Mouse (Mus musculus) heart, adult 2 months (tissue): Measurements from ENCODE around the gene Cpt2.

ENCODE experiments used
- CTCF ChIP-seq: fragments of 200-600 bp; IDR thresholded peaks from 2 replicates; pipeline ENCODE4 v1.8.1; 2022; ENCODE audit warnings: antibody characterized with exemption, mild to moderate bottlenecking, moderate library complexity
- EP300 ChIP-seq: fragments of 200-500 bp; IDR thresholded peaks from 2 replicates; pipeline ENCODE4 v1.6.1; 2011; ENCODE audit warnings: low read depth, low read length, control low read depth; ENCODE audit not compliant: insufficient read depth
- POLR2A ChIP-seq: fragments of 200-500 bp; IDR thresholded peaks from 2 replicates; pipeline ENCODE4 v1.6.1; 2011; ENCODE audit warnings: mild to moderate bottlenecking, low read depth, low read length, control low read depth; ENCODE audit not compliant: insufficient read depth

DNA sequence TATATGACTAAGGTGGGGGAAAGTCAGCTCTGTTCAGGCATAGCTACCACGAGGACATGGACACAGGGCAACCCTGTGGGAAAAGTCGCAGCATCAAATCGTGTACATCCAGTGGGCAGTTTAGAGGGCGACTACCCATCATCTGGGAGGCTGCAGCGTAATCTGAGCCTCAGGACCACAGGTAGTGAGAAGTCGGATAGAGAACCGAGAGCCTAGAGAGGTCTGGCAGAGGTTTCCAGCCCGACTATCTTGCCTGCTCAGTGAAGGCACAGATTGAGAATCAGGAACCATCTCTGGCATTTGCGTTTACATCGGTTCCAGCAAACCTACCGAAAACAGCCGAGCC is 34.1 kb downstream of the Cpt2 start:
- no peak; the same call in 1 of the 2 replicates for TF ChIP-seq POLR2A
- no peak for TF ChIP-seq CTCF
- TF ChIP-seq EP300, result no peak
